Mouse (Mus musculus) heart, adult 8-10 months (tissue): ENCODE results near the gene Irf5. TPM values are rescaled to one million over a fixed set of nuclear protein-coding genes. Genes with fewer than 3 reads are reported as not detected.
"Not testable (repeated sequence)": the region's sequence is repeated elsewhere in the genome, so short reads cannot be mapped to it uniquely, and the experiment has no call there.

Experiments used
- DNase-seq: peaks from one replicate; pipeline ENCODE4 v3.0.0; 2022; ENCODE audit warnings: low spot score
- total RNA-seq, 4 experiments: library from RNA; stranded (reverse); gene quantifications; 2 replicates each; pipeline ENCODE4 v1.2.4; 2022

Irf5 gene
- total RNA-seq, 4 experiments from 2014 or later = 2.0 to 4.0 (median 2.4) TPM

GRCm38 (mm10) chr6:29527361-29528164, 1.1 kb downstream of the Irf5 start:
- DNase-seq = no peak

- no peak for DNase-seq
These were observed 1.7 kb downstream of the Irf5 start for GRCm38 (mm10) chr6:29528165-29528505.

- DNase-seq = no peak
These were observed 2.4 kb downstream of the Irf5 start for GRCm38 (mm10) chr6:29528561-29529443.

- no peak for DNase-seq
These were observed 3.0 kb downstream of the Irf5 start for GRCm38 (mm10) chr6:29529444-29529820.

GRCm38 (mm10) chr6:29530050-29530449, 3.6 kb downstream of the Irf5 start:
- DNase-seq = no peak

GRCm38 (mm10) chr6:29535316-29535715, 8.9 kb downstream of the Irf5 start:
- no peak for DNase-seq

- DNase-seq = peak; percentile 58
These were observed 10.3 kb downstream of the Irf5 start for GRCm38 (mm10) chr6:29536651-29537193.

- no peak for DNase-seq
These were observed 10.8 kb downstream of the Irf5 start for GRCm38 (mm10) chr6:29537221-29537620.

- DNase-seq = no peak
These were observed 13.1 kb downstream of the Irf5 start for GRCm38 (mm10) chr6:29539502-29539901.

GRCm38 (mm10) chr6:29540223-29540622, 13.8 kb downstream of the Irf5 start:
- no peak for DNase-seq

- no peak for DNase-seq
These were observed 14.5 kb downstream of the Irf5 start for GRCm38 (mm10) chr6:29540956-29541355.

- no peak for DNase-seq
These were observed 19.2 kb downstream of the Irf5 start for GRCm38 (mm10) chr6:29545611-29546010.

GRCm38 (mm10) chr6:29547582-29547981, 21.2 kb downstream of the Irf5 start:
- no peak for DNase-seq

GRCm38 (mm10) chr6:29548086-29548485, 21.7 kb downstream of the Irf5 start:
- no peak for DNase-seq

- no peak for DNase-seq
These were observed 26.1 kb downstream of the Irf5 start for GRCm38 (mm10) chr6:29552526-29552925.

GRCm38 (mm10) chr6:29557112-29557511, 30.7 kb downstream of the Irf5 start:
- DNase-seq = no peak

- DNase-seq = not testable (repeated sequence)
These were observed 50.0 kb downstream of the Irf5 start for GRCm38 (mm10) chr6:29576388-29576787.

GRCm38 (mm10) chr6:29580770-29581169, 54.3 kb downstream of the Irf5 start:
- no peak for DNase-seq

- DNase-seq = no peak
These were observed 54.8 kb downstream of the Irf5 start for GRCm38 (mm10) chr6:29581202-29581601.
